Mouse (Mus musculus): ENCODE results near the gene Lct.
A peak's percentile ranks its signal among the peaks of the same experiment; 100 is the strongest.
"Not testable (repeated sequence)": the region's sequence is repeated elsewhere in the genome, so short reads cannot be mapped to it uniquely, and the experiment has no call there.

The Lct gene

DNA sequence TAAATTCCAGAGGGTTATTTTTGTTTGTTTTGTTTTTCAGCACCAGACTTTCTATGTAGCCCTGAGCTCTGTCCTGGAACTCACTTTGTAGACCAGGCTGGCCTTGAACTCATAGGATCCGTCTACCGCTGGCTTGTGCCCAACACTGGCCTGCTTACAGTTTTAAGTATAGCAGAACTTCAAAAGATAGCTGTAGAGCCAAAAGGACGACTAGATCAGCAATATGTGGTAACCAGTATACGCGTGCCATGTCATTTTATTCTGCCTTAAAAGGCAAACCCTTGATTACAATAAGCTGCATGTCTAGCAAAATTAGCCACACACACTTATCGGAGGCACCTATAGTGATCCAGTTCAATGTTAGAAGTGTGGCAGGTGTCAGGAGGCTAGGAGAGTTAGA lies 30.2 kb upstream of the Lct start:
- Histone ChIP-seq H3K27me3 (ENCODE audit: insufficient read depth, low read length) (no peaks in the 10 kb centered on the region), H3K9me3 (ENCODE audit: low read length) (no peaks in the 10 kb centered on the region), H3K4me1 (replicated peaks; ENCODE audit: low read depth, low read length) (peaks cover 26% of the 10 kb centered on the region), H3K36me3 (ENCODE audit: insufficient read depth, low read length) (peaks cover 68% of the 10 kb centered on the region), H3K4me3 (replicated peaks; ENCODE audit: low read length) (peak overlapping the region; percentile 93)
- TF ChIP-seq NANOG (IDR thresholded peaks at IDR 0.05; ENCODE audit: borderline replicate concordance, low read length) (no peak), POU5F1 (IDR thresholded peaks at IDR 0.05; ENCODE audit: borderline replicate concordance, low read length) (no peak), CTCF (conservative IDR thresholded peaks at IDR 0.05; ENCODE audit: low read length) (no peak)

DNA sequence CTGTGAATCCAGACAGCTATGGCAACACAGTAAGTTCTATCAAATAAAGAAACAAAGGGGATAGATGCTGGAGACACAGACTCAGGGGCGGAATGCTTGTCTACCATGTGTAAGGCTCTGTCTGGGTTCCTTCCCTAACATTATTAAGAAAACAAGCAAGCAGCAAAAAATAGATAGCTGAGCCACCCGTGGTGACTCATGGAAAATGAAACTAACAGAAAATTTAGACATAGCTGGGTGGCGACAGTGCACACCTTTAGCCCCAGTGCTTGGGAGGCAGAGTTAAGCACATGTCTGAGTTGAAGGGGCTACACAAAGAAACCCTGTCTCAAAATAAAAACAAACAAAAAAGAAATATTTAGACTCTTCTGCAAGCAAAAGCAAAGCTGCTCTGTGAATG lies 29.3 kb upstream of the Lct start:
- H3K27me3 ChIP-seq (ENCODE audit: insufficient read depth, low read length) = no peaks in the 10 kb centered on the region
- TF ChIP-seq CTCF (conservative IDR thresholded peaks at IDR 0.05; ENCODE audit: low read length) (no peak), NANOG (IDR thresholded peaks at IDR 0.05; ENCODE audit: borderline replicate concordance, low read length) (no peak), POU5F1 (IDR thresholded peaks at IDR 0.05; ENCODE audit: borderline replicate concordance, low read length) (no peak)
- H3K4me1 ChIP-seq (replicated peaks; ENCODE audit: low read depth, low read length) = peaks cover 26% of the 10 kb centered on the region
- peaks cover 68% of the 10 kb centered on the region for H3K36me3 ChIP-seq (ENCODE audit: insufficient read depth, low read length)
- H3K4me3 ChIP-seq (replicated peaks; ENCODE audit: low read length) = peak overlapping the region; percentile 93
- no peaks in the 10 kb centered on the region for H3K9me3 ChIP-seq (ENCODE audit: low read length)

DNA sequence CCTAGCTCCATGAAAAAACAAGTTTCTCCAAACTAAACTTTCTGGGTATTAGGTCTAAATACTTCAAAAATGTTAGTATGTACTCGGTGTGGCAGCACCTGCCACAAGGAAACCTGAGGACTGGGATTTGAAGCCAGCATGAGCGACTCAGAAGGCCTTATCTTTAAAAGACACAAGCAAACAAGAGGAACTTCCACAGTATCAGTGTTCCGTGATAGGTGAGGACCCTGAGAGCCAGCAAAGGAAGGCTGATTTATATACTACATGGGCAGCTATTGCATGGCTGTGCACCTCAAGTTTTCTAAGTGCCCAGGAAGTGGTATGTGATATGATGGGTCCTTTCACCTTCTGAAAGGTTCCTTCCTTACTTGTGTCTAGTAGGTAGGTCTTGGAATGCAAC lies 25.0 kb upstream of the Lct start:
- Histone ChIP-seq H3K4me1 (replicated peaks; ENCODE audit: low read depth, low read length) (peaks cover 18% of the 10 kb centered on the region), H3K4me3 (replicated peaks; ENCODE audit: low read length) (no peak overlapping the region), H3K36me3 (ENCODE audit: insufficient read depth, low read length) (peaks cover 98% of the 10 kb centered on the region), H3K27me3 (ENCODE audit: insufficient read depth, low read length) (no peaks in the 10 kb centered on the region), H3K9me3 (ENCODE audit: low read length) (no peaks in the 10 kb centered on the region)
- TF ChIP-seq NANOG (IDR thresholded peaks at IDR 0.05; ENCODE audit: borderline replicate concordance, low read length) (no peak), POU5F1 (IDR thresholded peaks at IDR 0.05; ENCODE audit: borderline replicate concordance, low read length) (no peak), CTCF (conservative IDR thresholded peaks at IDR 0.05; ENCODE audit: low read length) (no peak)

DNA sequence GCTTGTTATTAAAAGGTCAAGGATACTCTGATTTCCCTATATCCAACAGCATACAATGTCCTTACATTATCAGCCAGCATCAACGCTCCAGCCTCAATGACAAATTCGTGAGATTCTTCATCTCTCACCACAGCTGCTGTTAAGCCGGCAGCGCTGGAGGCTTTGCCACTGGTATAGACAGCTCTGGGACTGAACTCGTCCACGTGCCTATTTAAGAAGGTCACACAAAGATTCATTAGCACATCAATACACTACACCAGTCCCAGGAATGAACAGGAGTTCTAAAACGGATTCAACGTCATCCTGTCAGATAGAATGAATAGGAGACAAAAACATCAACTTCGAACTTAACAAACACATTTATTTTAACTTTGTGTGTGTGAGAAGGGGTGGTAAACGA lies 16.1 kb upstream of the Lct start:
- peaks cover 90% of the 10 kb centered on the region for H3K36me3 ChIP-seq (ENCODE audit: insufficient read depth, low read length)
- no peak overlapping the region for H3K4me3 ChIP-seq (replicated peaks; ENCODE audit: low read length)
- H3K27me3 ChIP-seq (ENCODE audit: insufficient read depth, low read length) = no peaks in the 10 kb centered on the region
- peaks cover 19% of the 10 kb centered on the region for H3K4me1 ChIP-seq (replicated peaks; ENCODE audit: low read depth, low read length)
- no peaks in the 10 kb centered on the region for H3K9me3 ChIP-seq (ENCODE audit: low read length)
- TF ChIP-seq CTCF (conservative IDR thresholded peaks at IDR 0.05; ENCODE audit: low read length) (no peak), POU5F1 (IDR thresholded peaks at IDR 0.05; ENCODE audit: borderline replicate concordance, low read length) (no peak), NANOG (IDR thresholded peaks at IDR 0.05; ENCODE audit: borderline replicate concordance, low read length) (no peak)

DNA sequence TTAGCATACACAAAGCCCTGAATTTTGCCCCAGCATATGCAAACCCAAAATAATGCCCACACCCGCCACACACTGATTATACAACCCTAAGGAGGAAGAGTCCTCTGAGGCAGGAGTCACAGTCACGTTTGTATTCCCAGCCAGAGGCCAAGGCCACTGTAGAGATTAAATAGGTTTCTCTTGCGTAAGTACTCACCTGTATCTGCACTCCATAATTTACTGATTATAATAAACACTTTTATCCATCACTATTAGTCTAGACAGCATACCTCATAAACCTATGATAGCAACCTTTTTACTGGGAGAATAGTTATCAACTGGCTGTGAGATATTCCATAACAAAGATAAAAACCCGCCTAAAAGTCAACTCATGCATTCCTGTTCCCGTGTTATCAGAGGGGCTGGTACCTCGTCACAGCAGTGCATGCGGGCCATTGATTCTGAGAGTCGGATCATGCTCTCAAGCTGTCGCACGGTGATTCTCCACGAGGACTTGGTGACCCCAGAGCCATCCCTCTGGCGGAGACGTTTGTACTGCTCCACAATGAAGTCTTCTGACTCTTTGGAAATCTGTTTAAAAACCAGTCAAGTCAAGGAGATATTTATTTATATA lies 9.7 kb upstream of the Lct start:
- H3K9me3 ChIP-seq (ENCODE audit: low read length) = no peaks in the 10 kb centered on the region
- H3K36me3 ChIP-seq (ENCODE audit: insufficient read depth, low read length) = peaks cover 88% of the 10 kb centered on the region
- H3K4me3 ChIP-seq (replicated peaks; ENCODE audit: low read length) = no peak overlapping the region
- no peaks in the 10 kb centered on the region for H3K27me3 ChIP-seq (ENCODE audit: insufficient read depth, low read length)
- TF ChIP-seq POU5F1 (IDR thresholded peaks at IDR 0.05; ENCODE audit: borderline replicate concordance, low read length) = no peak
- no peaks in the 10 kb centered on the region for H3K4me1 ChIP-seq (replicated peaks; ENCODE audit: low read depth, low read length)

DNA sequence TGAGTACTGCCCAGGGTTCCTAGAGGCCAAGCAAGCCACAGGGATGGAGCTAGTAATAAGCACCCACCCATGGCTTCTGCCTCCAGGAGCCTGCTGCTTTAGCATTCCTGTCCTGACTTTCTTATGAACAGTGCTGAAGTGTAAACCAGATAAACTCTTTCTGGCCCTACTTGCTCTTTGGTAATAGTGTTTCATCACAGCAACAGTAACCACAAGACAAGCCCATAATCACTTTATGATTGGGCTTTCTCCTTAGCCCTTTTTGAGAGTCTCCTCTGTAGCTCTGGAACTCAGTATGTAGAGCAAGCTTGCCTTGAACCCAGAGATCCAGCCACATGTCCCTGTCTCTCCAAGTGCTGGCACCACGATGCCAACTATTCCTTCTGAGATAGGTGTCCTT lies 2.2 kb upstream of the Lct start:
- TF ChIP-seq NANOG (IDR thresholded peaks at IDR 0.05; ENCODE audit: borderline replicate concordance, low read length) (no peak), CTCF (conservative IDR thresholded peaks at IDR 0.05; ENCODE audit: low read length) (no peak), POU5F1 (IDR thresholded peaks at IDR 0.05; ENCODE audit: borderline replicate concordance, low read length) (no peak)
- peaks cover 77% of the 10 kb centered on the region for H3K36me3 ChIP-seq (ENCODE audit: insufficient read depth, low read length)
- H3K4me3 ChIP-seq (replicated peaks; ENCODE audit: low read length) = no peak overlapping the region
- H3K4me1 ChIP-seq (replicated peaks; ENCODE audit: low read depth, low read length) = no peaks in the 10 kb centered on the region
- H3K27me3 ChIP-seq (ENCODE audit: insufficient read depth, low read length) = no peaks in the 10 kb centered on the region
- H3K9me3 ChIP-seq (ENCODE audit: low read length) = no peaks in the 10 kb centered on the region

DNA sequence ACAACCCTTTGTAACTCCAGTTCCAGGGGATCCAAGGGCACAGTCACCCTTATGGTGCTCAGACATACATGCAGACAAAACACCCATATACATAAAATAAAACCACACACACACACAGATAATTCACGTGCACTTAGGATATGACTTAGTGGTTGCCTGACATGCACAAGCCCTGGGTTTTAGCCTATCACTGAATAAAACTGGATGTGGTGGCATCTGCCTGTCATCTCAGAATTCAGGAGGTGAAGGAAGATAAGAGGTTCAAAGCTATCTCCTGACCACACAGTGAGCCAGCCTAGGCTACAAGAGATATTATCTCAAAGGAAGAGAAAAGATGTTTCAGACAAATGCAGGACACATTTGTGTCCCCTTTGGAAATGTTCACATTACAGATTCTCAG lies 953 bp downstream of the Lct start:
- Histone ChIP-seq H3K27me3 (ENCODE audit: insufficient read depth, low read length) (no peaks in the 10 kb centered on the region), H3K36me3 (ENCODE audit: insufficient read depth, low read length) (peaks cover 45% of the 10 kb centered on the region), H3K4me1 (replicated peaks; ENCODE audit: low read depth, low read length) (no peaks in the 10 kb centered on the region), H3K4me3 (replicated peaks; ENCODE audit: low read length) (no peak overlapping the region), H3K9me3 (ENCODE audit: low read length) (no peaks in the 10 kb centered on the region)
- no peak for TF ChIP-seq NANOG (IDR thresholded peaks at IDR 0.05; ENCODE audit: borderline replicate concordance, low read length)
- TF ChIP-seq CTCF (conservative IDR thresholded peaks at IDR 0.05; ENCODE audit: low read length) = no peak
- no peak for TF ChIP-seq POU5F1 (IDR thresholded peaks at IDR 0.05; ENCODE audit: borderline replicate concordance, low read length)

DNA sequence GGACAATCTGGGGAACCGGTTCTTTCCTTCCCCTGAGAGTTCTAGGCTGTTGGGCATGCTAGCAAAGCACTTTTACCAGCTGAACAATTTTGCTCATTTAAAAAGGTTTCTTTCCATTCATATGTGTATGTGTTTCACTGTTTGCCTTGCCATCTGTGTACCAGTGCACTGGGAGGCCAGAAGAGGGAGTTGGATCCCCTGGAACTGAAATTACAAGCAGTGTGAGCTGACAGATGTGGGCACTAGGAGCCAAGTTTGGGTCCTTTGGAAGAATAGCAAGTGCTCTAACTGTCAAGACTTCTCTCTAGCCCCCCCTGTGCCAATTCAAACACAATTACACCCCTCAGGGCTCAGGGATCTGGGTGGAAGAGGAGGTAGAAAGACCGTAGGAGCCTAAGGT lies 3.3 kb downstream of the Lct start:
- Histone ChIP-seq H3K9me3 (ENCODE audit: low read length) (no peaks in the 10 kb centered on the region), H3K36me3 (ENCODE audit: insufficient read depth, low read length) (peaks cover 22% of the 10 kb centered on the region), H3K4me3 (replicated peaks; ENCODE audit: low read length) (no peak overlapping the region), H3K27me3 (ENCODE audit: insufficient read depth, low read length) (no peaks in the 10 kb centered on the region), H3K4me1 (replicated peaks; ENCODE audit: low read depth, low read length) (no peaks in the 10 kb centered on the region)
- no peak for TF ChIP-seq NANOG (IDR thresholded peaks at IDR 0.05; ENCODE audit: borderline replicate concordance, low read length)
- TF ChIP-seq CTCF (conservative IDR thresholded peaks at IDR 0.05; ENCODE audit: low read length) = no peak; the same call in 1 of the 2 replicates
- no peak for TF ChIP-seq POU5F1 (IDR thresholded peaks at IDR 0.05; ENCODE audit: borderline replicate concordance, low read length)

DNA sequence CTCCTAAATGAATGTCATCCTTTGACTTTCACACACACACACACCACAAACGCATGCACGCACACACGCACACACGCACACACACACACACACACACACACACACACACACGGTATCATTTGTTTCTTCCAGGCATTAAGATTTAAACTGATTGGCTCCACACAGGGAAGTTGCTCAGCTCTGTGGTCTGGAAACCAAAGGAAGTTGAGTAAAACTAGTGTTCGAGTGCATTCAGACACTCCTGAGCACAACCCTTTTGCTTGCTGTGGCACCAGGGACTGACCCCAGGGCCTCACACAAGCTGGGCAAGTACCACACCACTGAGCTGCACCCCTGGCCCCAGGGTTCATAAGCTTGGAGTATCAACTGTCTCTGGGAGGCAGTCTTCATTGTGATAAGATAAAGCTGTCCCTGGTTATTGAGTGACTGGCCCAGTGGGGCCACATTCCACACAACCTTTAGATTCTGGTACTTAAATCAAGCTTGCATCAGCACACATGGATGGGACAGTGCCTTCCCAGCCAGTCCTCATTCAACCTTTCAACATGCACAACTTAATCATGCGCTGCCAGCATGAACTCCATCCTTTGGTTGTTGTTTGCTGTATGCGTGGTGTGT lies 5.0 kb downstream of the Lct start:
- no peak for TF ChIP-seq POU5F1 (IDR thresholded peaks at IDR 0.05; ENCODE audit: borderline replicate concordance, low read length)
- TF ChIP-seq NANOG (IDR thresholded peaks at IDR 0.05; ENCODE audit: borderline replicate concordance, low read length) = no peak
- no peak for TF ChIP-seq CTCF (conservative IDR thresholded peaks at IDR 0.05; ENCODE audit: low read length)
- no peaks in the 10 kb centered on the region for H3K27me3 ChIP-seq (ENCODE audit: insufficient read depth, low read length)

DNA sequence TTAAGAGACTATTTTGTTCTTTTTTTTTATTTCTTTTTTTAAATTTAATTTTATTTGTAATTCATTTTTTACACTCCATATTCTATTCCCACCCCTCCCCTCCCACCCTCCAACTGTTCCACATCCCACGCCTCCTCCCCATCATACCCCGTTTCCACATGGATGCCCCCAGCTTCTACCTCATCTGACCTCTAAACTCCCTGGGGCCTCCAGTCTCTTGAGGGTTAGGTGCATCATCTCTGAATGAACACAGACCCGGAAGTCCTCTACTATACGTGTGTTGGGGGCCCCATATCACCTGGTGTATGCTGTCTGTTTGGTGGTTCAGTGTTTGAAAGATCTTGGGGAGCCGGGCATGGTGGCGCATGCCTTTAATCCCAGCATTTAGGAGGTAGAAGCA lies 8.9 kb downstream of the Lct start:
- not testable (repeated sequence) for H3K4me3 ChIP-seq (replicated peaks; ENCODE audit: low read length); H3K9me3 ChIP-seq (ENCODE audit: low read length); H3K4me1 ChIP-seq (replicated peaks; ENCODE audit: low read depth, low read length); H3K36me3 ChIP-seq (ENCODE audit: insufficient read depth, low read length); H3K27me3 ChIP-seq (ENCODE audit: insufficient read depth, low read length)

More for the DNA sequence above, 5.0 kb downstream of the Lct start:
- Histone ChIP-seq H3K36me3 (ENCODE audit: insufficient read depth, low read length) (peaks cover 7% of the 10 kb centered on the region), H3K9me3 (ENCODE audit: low read length) (no peaks in the 10 kb centered on the region), H3K4me3 (replicated peaks; ENCODE audit: low read length) (no peak overlapping the region), H3K4me1 (replicated peaks; ENCODE audit: low read depth, low read length) (no peaks in the 10 kb centered on the region)

Measured in E14TG2a.4 (cell line).